Mouse (Mus musculus): ENCODE measurements around the gene Nbeal1. TPM values are rescaled to one million over a fixed set of nuclear protein-coding genes. Genes with fewer than 3 reads are reported as not detected.

The Nbeal1 gene
- 11.1 and 12.5 TPM in 2 replicates for polyA plus RNA-seq (2015; fragmentation: Nextera tagmentation; extraction: Ambion mirVana)

DNA sequence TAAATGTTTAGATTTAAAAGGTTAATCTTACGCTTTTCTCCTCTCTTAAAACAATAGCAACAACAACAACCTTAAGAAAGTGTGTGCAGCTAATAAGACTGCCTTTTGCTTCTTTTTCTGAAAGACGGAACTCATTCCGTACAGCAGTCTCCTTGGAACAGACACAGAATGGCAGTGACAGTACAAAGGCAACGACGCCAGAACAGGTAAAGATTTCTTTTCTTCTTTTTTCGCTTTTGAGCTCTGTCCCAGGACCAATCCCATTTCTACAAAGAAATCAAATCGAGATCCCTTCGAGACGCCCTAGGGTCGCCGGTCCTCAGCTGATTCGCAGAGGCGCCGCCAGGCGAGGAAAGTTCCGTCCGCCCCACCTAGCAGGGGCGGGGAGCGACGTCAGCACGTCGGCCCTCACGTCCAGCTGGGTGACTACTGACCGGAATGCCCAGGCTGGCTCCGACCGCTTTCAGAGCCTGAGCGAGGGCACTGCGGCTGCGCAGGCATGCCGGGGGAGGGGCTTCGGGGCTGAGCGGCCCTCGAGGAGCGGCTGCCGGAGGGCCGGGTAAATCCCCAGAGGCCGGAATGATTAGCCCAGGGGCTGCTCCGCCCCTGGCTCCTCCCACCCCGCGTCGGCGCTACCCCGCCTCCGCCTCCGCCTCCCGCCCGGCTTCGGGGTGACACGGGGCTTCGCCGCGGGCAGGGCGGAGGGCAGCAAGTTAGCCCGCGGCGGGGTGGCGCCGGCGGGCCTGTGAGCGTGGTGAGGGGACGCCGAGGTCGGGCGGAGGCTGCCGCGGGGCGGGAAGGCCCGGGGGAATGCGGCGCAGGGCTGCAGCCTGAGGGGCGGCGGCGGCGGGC, at the start of gene Nbeal1:
Gene Nbeal1, plus strand, starts transcription at position 668 of the 852 bp plus-strand sequence.

DNA sequence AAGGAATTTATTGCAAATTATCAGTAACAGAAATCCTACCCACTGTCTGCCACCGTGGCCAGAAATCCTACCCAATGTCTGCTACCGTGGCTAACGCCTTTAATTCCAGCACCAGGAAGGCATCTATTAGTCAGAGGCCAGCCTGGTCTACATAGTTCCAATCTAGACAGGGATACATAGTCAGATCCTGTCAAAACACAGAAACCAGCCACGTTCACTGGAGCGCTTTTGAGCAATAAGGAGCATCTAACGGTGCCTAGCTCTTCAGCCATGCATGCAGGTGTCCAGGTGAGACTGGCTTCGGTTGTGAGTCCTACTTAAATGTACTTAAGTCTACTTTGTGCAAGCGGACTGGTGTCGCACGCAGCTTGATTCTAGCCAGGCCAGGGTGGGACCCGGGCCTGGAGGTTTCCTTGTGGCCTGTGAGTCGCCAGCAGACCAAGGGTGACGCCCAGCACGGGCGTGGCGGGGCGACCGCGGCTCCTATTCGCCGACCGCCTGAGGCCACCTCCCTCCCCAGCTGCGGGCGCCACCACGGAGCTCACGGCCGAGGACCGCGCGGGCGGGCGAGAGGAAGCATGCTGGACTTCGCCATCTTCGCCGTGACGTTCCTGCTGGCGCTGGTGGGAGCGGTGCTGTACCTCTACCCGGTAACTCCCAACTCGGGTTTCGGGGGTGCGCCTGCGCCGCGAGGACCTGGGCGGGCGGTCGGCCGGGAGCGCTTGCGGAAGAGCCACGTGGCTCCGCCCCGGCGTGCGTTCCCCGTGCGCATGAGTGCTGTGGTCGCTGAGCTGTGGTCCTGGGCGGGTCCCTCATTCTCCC, 162.6 kb downstream of the Nbeal1 start, which contains the start of gene Cyp20a1:
Gene Cyp20a1, plus strand, starts transcription at position 516 of the 822 bp plus-strand sequence.

Other genes with a start within 250 kb of the Nbeal1 start
- 0.21 and 0.40 TPM in 2 replicates for gene Ica1l, start 137.4 kb upstream of the Nbeal1 start, polyA plus RNA-seq (2015; fragmentation: Nextera tagmentation; extraction: Ambion mirVana)
- 2.4 and 3.1 TPM in 2 replicates for gene Carf, start 82.4 kb upstream of the Nbeal1 start, polyA plus RNA-seq (2015; fragmentation: Nextera tagmentation; extraction: Ambion mirVana)
- 19.3 and 19.9 TPM in 2 replicates for gene Wdr12, start 82.0 kb upstream of the Nbeal1 start, polyA plus RNA-seq (2015; fragmentation: Nextera tagmentation; extraction: Ambion mirVana)
- 25.6 and 29.1 TPM in 2 replicates for gene Cyp20a1, start 162.7 kb downstream of the Nbeal1 start, polyA plus RNA-seq (2015; fragmentation: Nextera tagmentation; extraction: Ambion mirVana)
- 12.4 and 15.7 TPM in 2 replicates for gene Abi2, start 229.0 kb downstream of the Nbeal1 start, polyA plus RNA-seq (2015; fragmentation: Nextera tagmentation; extraction: Ambion mirVana)

All from urinary bladder, postnatal 0 days (tissue).